Mouse (Mus musculus) right cerebral cortex, postnatal 4 days (tissue): Measurements from ENCODE around the gene Lpar3.

Experiments
- DNase-seq: peaks from one replicate; pipeline ENCODE4 v3.0.0-alpha.2; 2022

Gene Lpar3

GRCm38 (mm10) chr3:146211141-146211747, 9.5 kb upstream of the Lpar3 start:
- DNase-seq = no peak

GRCm38 (mm10) chr3:146211964-146212363, 8.8 kb upstream of the Lpar3 start:
- DNase-seq = no peak

- no peak for DNase-seq
These were observed 7.4 kb upstream of the Lpar3 start for GRCm38 (mm10) chr3:146213336-146213735.

GRCm38 (mm10) chr3:146216561-146216960, 4.2 kb upstream of the Lpar3 start:
- DNase-seq = no peak

GRCm38 (mm10) chr3:146224271-146224670, 3.5 kb downstream of the Lpar3 start:
- DNase-seq = no peak

- DNase-seq = no peak
These were observed 4.4 kb downstream of the Lpar3 start for GRCm38 (mm10) chr3:146225061-146225761.

GRCm38 (mm10) chr3:146227427-146227826, 6.7 kb downstream of the Lpar3 start:
- no peak for DNase-seq

GRCm38 (mm10) chr3:146228559-146229310, 8.0 kb downstream of the Lpar3 start:
- DNase-seq = no peak

- no peak for DNase-seq
These were observed 11.9 kb downstream of the Lpar3 start for GRCm38 (mm10) chr3:146232708-146233107.

- no peak for DNase-seq
These were observed 13.0 kb downstream of the Lpar3 start for GRCm38 (mm10) chr3:146233741-146234140.

GRCm38 (mm10) chr3:146234530-146234929, 13.8 kb downstream of the Lpar3 start:
- no peak for DNase-seq

GRCm38 (mm10) chr3:146236280-146236679, 15.5 kb downstream of the Lpar3 start:
- no peak for DNase-seq

- DNase-seq = no peak
These were observed 16.9 kb downstream of the Lpar3 start for GRCm38 (mm10) chr3:146237676-146238075.

GRCm38 (mm10) chr3:146244630-146245029, 23.9 kb downstream of the Lpar3 start:
- DNase-seq = no peak

GRCm38 (mm10) chr3:146246557-146246956, 25.8 kb downstream of the Lpar3 start:
- no peak for DNase-seq

- DNase-seq = no peak
These were observed 26.2 kb downstream of the Lpar3 start for GRCm38 (mm10) chr3:146246992-146247391.

GRCm38 (mm10) chr3:146249895-146250294, 29.1 kb downstream of the Lpar3 start:
- DNase-seq = no peak

GRCm38 (mm10) chr3:146251771-146252170, 31.0 kb downstream of the Lpar3 start:
- no peak for DNase-seq

- DNase-seq = no peak
These were observed 33.1 kb downstream of the Lpar3 start for GRCm38 (mm10) chr3:146253736-146254320.

GRCm38 (mm10) chr3:146255123-146255522, 34.4 kb downstream of the Lpar3 start:
- DNase-seq = no peak

GRCm38 (mm10) chr3:146257483-146258122, 36.8 kb downstream of the Lpar3 start:
- no peak for DNase-seq

GRCm38 (mm10) chr3:146260203-146260602, 39.4 kb downstream of the Lpar3 start:
- no peak for DNase-seq

GRCm38 (mm10) chr3:146260845-146261244, 40.1 kb downstream of the Lpar3 start:
- no peak for DNase-seq
